Mouse (Mus musculus) heart, adult 9 months (tissue): Measurements from ENCODE around the gene Rasl10b.

Source experiments
- DNase-seq, 2 experiments: peaks; one replicate each; pipeline ENCODE4 v3.0.0; 2022; ENCODE audit warnings: low spot score in 2 of 2

Rasl10b gene

DNA sequence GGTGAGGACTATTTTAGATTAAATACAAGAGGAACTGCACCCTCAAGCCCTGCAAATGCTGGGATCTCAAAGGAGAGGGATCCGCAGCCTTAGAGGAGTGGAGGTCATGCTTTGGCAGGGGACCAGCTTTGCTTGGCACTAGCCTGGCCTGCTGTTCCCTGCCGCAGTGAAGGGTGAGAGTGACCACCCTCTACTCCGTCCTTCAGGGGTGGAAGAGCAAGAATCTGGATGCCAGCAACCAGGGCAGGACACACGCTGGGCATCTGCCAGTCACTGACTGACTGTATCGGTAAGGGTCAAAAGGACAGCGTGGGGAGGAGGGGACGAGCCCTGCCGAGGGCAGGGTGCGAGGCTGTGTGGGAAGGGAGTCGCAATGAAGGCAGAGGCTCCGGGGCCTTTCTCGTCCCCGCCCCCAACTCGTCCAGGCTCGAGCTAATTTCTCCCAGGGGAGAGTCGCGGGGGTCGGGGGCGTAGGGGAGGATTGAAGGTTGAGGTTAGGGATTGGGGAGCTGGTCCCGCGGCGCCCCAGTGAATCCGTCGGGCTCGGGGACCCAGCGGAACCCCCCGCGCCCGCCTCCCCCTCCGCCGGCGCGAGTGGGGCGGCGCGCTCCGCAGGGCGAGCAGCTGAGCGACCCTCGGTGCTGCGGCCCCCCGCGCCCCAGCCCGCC is at the start of gene Rasl10b:
Gene Rasl10b, plus strand, starts transcription at position 51 of the 668 bp plus-strand sequence.
- peak; percentile 33 to 52 for DNase-seq

DNA sequence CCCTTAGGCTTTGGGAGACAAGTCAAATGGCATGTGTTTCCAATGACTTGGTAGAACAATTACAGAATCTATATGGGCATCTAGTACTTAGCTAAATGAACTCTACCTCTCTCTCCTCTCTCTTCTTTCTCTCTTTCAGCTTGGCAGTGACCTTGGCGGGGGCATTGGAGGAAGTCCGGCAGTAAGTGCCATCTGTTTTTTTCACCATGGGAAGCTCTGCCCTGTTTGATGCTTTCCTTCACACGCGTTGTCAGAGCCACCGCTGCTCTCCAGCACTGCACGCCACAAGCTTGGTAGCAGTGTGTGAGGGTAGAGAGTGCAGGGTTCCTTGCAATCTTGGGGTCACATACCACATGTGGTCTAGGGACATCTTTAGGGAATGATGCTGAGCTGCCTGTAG is 44.3 kb upstream of the Rasl10b start:
- no peak for DNase-seq

DNA sequence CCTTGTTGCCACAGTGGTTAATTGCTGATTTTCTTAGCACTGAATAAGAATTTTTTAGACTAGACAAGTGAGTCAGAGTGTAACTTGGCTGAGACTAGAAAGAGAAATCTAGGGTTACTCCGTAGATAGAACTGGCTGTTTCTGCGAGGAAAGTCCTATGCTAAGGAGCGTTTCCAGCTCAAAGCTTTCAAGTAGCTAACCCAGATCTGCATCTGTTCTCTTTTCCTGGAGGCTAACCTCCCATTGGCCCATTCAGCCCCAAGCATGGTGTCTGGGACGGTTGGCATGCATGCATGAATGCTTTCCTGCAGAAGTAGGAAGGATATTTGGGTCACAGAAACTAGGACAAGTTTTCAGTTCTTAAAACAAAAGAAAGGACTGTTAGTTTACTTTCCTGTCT is 37.7 kb upstream of the Rasl10b start:
- DNase-seq, result no peak

DNA sequence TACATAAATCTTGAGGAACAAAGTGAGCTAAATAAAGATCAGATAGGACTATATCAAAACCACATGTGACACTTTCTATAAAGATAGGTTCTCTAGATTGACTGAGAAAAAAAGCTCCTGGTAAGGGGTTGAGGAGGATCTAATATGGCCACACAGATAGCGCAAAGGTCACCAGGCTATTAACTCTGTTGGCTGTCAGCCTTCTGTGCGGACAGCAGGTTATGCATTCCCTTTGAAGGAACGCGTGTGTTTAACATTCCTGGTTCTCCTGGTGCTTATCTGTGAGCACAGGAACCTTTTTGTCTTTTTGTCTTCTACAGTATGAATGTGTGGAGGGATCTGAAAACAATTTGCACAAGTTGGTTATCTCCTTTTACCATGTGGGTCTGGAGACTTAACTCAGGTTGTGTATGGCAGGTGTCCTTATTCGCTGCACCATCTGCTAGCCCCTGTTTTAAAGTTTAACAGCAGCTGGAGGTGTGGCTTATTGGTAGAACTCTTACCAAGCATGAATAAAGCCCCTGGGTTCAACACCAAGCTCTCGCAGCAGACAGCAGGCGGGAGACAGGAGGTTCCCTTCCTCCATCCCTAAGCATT is 29.1 kb upstream of the Rasl10b start:
- no peak for DNase-seq

DNA sequence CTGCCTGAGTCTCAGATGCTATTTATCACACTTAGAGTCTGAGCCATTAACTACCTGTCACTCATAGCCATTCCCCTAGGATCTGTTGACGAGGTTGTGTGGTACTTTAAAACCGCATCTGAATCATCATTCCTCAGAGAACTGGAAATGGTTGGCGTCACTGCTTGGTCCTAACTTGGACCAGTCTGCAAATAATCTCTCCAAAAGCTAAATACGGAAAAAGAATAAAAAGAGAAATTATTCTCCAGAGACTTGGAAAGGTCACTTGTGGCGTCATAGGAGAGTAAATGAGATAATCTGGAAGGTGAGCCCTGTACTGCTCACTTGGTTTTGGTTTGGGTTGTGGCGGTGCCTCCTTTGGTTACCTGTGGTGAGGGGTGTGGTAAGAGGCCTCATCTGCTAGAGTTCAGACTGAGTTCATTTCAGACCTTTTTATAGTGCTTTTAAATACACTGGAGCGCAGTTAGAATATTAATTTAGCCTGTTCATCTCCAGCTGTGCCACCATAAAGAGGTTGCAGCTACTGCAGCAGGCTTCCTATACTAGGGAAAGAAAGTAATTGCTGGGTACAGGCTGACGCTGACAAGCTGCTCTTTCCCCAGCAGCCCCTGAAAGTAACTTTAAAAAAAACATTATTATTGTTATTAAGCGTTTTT is 25.9 kb upstream of the Rasl10b start:
- no peak for DNase-seq

DNA sequence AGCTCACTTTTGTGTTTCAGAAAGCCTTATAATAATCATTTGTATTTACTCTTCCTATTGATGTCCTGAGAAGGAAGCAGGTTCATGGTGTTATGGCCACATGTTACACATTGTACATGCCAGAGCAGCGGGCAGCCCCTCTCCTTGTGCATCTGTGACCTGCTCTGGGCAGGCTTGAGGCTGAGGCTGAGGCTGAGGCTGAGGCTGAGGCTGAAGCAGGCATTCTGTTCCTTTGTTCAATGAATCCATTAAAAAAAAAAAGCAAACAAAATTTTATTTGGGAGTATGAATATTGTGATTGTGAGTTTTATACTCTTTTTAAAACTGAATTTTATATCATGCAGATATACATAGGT is 25.4 kb upstream of the Rasl10b start:
- DNase-seq, result no peak

DNA sequence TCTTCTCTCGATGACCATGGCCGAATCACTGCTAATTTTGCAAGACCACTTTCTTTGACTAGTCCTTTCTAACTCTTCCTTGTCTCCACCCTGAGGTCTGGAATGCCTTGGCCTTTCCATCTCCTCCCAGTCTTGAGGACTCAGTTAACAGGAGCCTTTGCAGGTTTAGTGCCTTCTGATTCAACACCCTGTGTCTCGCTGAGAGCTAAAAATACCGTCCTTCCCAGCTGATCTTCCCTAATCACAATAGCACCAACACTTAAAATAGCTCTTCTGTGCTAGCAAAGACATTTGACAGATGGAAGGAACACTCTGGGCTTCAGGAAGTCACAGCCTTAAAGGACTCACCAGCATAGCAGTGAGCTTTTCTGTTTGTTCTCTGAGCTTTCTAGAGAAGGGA is 15.9 kb upstream of the Rasl10b start:
- DNase-seq, result peak; percentile 39 to 51

DNA sequence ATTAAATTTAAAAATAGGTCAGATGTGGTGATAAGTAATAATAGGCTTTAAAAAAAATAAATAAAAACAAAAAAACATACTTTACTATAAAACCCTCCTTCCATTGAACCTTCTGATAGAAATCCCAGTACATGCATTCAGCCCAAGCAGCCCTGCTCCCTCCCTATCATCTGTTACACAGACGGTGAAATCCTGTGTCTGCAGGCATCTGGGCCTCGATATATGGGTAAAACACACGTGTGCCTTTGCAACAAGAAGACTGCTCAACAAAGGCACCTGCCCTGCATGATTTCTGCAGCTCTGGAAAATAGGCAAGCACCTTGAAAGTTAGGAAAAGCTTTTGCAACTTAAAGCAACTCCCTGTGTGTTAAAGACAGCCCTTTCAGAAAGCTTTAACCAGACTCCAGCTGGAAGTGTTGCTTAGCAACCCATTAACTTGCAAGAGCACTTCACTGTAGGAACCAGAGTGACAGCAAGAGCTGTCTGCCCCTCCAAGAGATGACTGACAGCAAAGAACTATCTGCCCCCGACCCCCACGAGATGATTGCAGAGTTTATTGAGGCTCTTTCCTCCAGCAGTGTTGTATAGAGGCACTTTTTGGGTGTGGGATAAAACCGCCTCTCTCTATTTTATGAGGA is 14.0 kb upstream of the Rasl10b start:
- no peak for DNase-seq

DNA sequence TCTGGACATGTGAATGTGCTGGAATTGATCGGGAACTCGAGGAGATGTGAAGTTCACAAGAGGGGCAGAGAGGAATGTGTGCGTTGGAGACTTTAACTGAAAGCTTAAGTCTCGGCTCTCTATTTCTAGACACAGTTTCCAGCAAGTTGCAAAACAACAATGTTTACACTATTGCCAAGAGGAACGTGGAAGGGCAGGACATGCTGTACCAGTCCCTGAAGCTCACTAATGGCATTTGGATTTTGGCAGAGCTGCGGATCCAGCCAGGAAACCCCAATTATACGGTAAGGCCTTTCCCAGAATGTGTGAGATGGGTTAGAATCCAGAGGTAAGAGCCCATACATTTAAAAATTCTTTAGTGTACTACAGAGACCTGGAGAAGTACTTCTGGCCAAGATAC is 11.3 kb upstream of the Rasl10b start:
- DNase-seq, result peak; percentile 20 to 22

DNA sequence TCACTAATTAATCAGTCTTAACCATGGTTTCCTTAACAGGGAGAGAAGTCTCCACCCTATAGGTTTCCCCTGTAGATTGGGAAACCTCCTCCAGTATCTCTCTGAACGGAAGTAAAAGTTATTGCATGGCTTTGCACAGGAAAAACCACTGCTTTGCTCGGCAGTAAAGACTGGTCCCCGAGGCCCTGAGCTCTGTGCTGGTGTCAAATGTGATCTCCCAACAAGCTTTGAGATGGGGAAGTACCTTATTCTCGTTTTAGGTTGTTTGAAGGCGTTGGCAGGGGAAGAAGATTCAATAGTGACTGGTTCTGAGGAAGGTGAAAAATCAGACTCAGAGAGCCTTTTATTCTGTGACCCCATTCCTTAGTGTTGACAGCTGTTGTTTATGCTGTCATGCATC is 10.2 kb upstream of the Rasl10b start:
- DNase-seq, result no peak

DNA sequence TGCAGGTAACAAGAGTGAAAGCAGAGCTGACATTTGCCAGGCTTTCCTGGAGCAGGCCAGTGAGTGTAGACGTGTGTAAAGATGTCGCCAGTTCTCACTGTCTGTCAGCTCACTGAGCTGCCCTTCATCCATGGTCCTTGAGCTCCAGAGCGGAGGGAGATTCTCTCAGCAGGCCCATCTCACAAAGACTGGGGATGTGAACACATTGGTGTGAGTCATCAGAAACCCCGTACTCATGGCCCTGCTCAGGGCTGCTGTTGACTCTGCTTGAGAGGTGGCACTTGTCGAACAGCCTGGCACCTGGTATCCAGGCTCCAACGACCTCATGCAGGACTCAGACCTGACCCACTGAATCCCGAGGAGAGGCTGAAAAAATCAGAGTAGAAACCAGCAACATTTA is 5.2 kb upstream of the Rasl10b start:
- DNase-seq, result no peak

DNA sequence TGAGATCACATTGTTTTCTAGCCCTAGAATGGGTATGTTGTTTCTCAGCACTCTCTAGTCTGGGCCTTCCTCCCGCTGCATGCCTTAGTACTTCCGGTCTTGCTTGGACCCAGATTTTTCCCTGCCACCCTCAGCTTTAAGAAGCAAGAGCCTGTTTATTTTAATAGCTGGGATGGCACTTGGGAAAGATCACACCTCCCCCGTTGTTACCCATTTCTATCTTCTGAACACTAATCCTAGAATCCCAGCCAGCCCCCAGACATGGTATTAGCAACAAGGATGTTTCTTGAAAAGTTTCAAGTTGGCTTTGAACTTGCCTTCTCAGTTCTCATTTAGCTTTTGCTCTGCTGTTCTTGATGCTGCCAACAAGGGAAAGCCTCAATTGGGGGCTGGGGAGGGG is 2.5 kb upstream of the Rasl10b start:
- DNase-seq, result no peak

DNA sequence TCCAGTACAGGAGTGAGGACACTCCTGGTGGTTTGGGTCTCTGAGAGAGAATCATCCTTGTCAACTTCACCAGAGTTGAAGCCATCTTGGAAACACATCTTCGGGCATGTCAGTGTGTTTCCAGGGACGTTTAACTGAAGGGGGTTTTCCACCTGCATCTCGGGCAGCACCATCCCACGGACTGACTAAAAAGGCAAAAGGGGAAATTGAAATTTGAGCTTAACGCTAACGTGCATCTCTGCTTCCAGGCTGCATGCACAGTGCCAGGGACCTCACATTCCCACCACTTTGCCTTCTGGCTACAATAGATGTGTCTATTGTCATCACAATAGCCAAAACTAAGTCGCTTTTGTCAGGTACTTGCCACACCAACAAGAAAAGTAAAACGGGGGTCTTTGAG is 695 bp upstream of the Rasl10b start:
- DNase-seq, result no peak

DNA sequence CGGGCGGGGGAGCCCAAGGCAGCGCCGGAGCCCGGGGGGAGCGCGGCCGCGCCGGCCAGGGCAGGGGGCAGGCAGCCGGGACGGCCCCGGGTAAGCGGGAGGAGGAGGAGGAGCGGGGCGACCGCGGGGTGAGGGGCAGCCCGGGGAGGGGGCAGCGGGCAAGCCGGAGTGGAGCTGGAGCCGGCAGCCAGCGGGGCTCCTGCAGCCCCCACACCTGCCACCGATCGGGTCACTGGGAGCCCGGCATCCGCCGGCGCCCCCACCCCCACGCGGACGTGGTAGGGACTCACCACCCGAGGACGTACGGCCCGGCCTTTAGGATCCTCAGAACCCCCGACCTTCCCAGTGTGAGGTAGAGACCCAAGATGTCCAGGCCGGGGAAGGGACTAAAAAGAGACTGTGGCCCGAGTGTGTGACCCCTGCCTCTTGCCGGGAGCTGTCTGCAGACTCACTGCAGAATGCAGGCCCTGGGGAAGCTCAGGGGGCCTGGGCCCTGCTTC is 905 bp downstream of the Rasl10b start:
- no peak for DNase-seq

DNA sequence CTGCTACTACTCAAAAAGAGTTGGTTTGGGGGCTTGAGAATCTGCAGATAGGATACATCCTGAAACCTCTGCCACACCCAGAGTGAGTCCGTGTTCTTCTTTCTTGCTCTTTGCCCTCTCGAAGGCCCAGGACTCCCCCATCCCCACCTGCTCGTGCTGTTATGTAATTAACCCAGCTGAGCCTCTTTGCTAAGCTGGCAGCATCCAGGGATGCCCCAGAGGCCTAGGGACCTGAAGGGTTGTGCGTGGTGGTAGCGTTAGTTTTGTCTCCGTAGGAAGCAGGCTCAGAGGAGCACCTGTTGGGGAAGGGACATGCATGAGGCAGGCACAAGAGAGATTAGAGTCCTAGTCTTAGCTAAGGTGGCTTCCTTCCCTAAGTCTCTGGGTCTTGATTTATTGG is 1.6 kb downstream of the Rasl10b start:
- DNase-seq, result no peak

DNA sequence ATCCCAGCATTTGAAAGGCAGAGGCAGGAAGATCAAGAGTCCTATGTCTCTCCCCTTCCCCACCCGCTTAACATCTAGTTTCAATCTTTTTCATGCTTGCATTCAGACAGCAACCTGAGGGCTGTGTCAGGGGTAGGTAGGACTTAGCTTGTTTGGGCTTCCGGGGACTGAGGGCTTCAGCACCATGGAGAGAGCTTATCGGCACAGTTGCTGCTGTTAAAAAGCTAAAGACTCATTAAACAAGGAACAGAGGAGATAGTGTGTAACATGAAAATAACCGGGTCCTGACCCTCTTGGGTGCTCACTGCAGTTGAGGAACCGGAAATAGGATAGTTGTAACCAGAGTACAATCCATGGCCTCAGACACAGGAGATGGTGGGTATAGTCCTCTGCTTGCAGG is 8.1 kb downstream of the Rasl10b start:
- no peak for DNase-seq

DNA sequence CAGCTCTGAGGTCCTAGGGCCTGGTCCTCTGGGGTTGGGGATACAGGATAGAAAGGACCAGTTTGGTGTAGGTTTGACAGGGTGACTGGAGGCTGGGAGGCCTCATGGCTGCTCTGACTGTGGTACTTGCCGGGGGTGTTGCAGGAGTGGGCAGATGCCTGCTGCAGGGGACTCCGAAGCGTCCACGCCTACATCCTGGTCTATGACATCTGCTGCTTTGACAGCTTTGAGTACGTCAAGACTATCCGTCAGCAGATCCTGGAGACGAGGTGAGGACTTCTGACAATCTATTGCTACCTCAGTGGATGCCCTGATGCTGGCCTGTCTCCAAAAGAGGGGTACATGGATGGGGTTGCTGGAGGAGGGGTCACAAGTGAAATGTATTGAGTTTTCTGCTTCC is 8.8 kb downstream of the Rasl10b start:
- DNase-seq, result no peak

DNA sequence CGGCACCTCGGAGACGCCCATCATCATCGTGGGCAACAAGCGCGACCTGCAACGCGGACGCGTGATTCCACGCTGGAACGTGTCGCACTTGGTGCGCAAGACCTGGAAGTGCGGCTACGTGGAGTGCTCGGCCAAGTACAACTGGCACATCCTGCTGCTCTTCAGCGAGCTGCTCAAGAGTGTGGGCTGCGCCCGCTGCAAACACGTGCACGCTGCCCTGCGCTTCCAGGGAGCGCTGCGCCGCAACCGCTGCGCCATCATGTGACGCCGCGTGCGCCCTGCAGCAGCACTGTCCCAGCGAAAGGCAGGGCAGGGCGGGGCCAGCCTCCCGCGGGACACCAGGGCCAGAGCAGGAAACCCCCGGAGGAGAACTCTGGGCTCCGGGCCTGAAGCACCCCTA is 9.6 kb downstream of the Rasl10b start:
- no peak for DNase-seq

DNA sequence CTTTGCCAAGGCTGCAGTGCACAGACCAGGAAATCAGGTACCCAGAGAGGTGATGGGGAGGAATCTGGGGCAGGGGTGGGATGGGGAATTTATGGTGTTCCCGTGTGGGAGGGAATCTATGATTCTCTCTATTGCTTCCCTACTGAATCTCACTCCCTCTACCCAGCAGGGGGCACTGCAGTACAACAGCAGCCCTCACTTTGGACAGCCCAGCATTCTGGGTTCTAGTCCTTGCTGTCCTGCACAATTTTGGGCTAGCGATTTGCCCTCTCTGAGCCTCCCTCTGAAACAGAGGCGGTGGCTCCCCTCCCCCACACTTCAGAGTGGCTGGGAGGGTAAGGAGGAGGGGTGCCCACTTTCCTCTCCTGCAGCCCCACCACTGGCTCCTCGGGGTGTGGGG is 11.4 kb downstream of the Rasl10b start:
- no peak for DNase-seq

DNA sequence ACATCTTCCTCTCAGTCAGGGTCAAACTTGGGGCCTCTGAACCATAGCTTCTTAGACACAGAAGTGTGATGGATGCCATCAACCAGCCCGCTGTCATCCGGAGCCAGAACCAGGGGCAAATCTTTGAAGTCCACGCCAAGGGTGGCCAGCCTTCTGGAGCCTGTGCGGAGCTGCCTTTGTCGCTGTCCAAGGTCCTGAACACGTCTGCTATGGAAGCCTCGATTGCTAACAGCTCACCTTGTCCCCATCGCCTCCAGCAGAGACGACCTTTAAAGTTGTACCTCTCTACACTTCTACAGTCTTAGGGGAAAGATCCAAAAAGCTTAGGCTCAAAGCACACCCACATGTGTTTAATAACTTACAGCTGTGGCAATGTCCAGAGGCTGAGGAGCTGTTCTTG is 12.4 kb downstream of the Rasl10b start:
- peak in 1 of 2 experiments; percentile 23 for DNase-seq

DNA sequence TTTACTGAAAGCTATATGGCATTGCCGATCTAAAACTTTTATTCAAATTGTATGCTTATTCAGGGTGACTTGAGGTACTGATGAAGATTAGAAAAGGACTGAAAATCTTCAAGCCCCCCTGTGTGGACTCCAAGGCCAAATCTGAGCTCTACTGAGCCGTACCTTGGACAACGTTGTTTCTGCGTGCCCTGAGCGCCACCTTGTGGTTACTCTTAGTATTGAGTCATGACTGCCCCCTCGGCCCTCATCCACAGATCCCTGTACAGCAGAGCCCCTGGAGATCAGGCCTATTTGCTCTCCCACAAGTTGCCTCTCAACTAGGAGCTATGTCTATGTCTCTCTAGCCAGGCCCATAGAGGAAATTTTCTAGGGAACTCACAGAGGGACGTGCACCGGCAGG is 15.7 kb downstream of the Rasl10b start:
- peak; percentile 52 to 59 for DNase-seq

DNA sequence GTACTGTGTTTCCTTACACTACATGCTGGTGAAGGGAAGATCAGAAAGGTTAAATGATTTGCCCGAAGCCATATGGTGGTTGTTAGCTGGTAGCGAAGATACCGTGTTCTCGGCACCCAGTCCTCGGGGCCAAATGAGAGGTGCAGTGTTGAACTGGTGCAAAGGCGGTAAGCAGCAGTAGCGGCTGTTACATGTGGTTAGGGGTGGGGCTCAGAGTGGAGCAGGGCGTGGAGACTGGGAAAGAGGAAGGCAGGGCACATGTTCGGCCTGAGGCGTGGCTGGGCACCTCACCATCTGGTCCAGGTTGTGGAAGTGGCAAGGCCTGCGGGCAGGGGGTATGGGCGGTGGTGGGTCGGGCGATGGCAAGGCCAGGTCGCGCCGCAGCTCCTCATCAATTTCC is 18.0 kb downstream of the Rasl10b start:
- DNase-seq, result no peak

DNA sequence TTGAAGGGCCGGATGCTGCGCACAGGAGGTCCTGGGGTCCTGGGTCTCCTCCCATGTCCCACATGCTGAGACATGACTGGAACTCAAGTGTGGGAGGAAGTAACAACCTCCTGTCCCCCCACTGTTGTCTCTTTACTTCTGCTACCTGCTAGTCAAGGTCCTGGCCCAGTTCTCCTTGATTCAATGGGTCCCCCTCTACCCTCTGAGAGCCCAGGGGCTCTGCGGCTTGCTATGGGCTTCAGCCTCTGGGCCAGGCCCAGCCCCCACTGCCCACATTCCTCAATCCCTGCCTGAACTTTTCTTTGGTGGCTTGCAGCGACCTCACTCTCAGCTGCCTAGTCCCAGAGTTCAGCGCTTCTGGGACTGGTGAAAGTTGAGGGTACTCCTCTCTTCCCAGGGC is 20.4 kb downstream of the Rasl10b start, which contains the start of gene Gas2l2:
Gene Gas2l2, minus strand, starts transcription at position 101 of the 400 bp plus-strand sequence.
- DNase-seq, result no peak
